Mouse (Mus musculus) limb, embryonic 11.5 days (tissue): ENCODE results near the gene Hipk4. TPM values are rescaled to one million over a fixed set of nuclear protein-coding genes. Genes with fewer than 3 reads are reported as not detected.

Experiments
- ATAC-seq: fragments of 200-750 bp; cut with Nextera tagmentation; 2 replicates; pipeline ENCODE4 v1.8.0; 2017; ENCODE audit warnings: low read depth; ENCODE audit not compliant: insufficient number of reproducible peaks, low FRiP score, low TSS enrichment
- DNase-seq: peaks from one replicate; pipeline ENCODE4 v3.0.0-alpha.2; 2015; ENCODE audit warnings: low spot score
- H3K27ac ChIP-seq: fragments of 300-500 bp; sonication (generic); replicated peaks from 2 replicates; pipeline ENCODE4 v1.5.1; 2014; ENCODE audit warnings: low read depth, mild to moderate bottlenecking, low read length
- H3K27me3 ChIP-seq: fragments of 300-500 bp; sonication (generic); 2 replicates; pipeline ENCODE4 v1.6.1; 2014; ENCODE audit warnings: mild to moderate bottlenecking, low read length, mixed read lengths; ENCODE audit not compliant: control insufficient read depth, insufficient read depth
- H3K36me3 ChIP-seq: fragments of 300-500 bp; sonication (generic); 2 replicates; pipeline ENCODE4 v1.6.1; 2014; ENCODE audit warnings: mild to moderate bottlenecking, low read length, moderate library complexity, mixed read lengths; ENCODE audit not compliant: control insufficient read depth, insufficient read depth
- H3K4me1 ChIP-seq: fragments of 300-500 bp; sonication (generic); 2 replicates; pipeline ENCODE4 v1.6.1; 2014; ENCODE audit warnings: low read length, mixed read lengths; ENCODE audit not compliant: control insufficient read depth, insufficient read depth
- H3K4me2 ChIP-seq: fragments of 300-500 bp; sonication (generic); 2 replicates; pipeline ENCODE4 v1.6.1; 2014; ENCODE audit warnings: low read depth, mild to moderate bottlenecking, moderate library complexity; ENCODE audit not compliant: severe bottlenecking
- H3K4me3 ChIP-seq: fragments of 300-500 bp; sonication (generic); 2 replicates; pipeline ENCODE4 v1.5.1; 2014; ENCODE audit warnings: low read depth, low read length
- H3K9ac ChIP-seq: fragments of 300-500 bp; sonication (generic); 2 replicates; pipeline ENCODE4 v1.6.1; 2014; ENCODE audit warnings: mild to moderate bottlenecking, low read length
- H3K9me3 ChIP-seq: fragments of 300-500 bp; sonication (generic); 2 replicates; pipeline ENCODE4 v1.6.1; 2016; ENCODE audit warnings: low read length; ENCODE audit not compliant: control insufficient read depth
- WGBS: fragments of 180-500 bp; shearing (Covaris S2); extraction: QIAGEN DNeasy Blood & Tissue Kit; methylation state at CpG from one replicate; pipeline ENCODE4 v1.1.7; 2014; 5-methylcytosine and 5-hydroxymethylcytosine counted together
- polyA plus RNA-seq: library from polyadenylated mRNA; unstranded; fragments of >200 nt; fragmentation: Nextera tagmentation; extraction: Ambion mirVana; gene quantifications from 2 replicates; pipeline ENCODE4 v1.2.1, GENCODE M21; 2014

Gene Hipk4
- polyA plus RNA-seq, 1 experiment from 2014 or later: 0.45 TPM

- Histone ChIP-seq H3K9ac (no peak overlapping the region), H3K4me3 (no peak overlapping the region), H3K27me3 (no peaks in the 10 kb centered on the region), H3K36me3 (no peaks in the 10 kb centered on the region), H3K27ac (no peak overlapping the region), H3K4me1 (no peaks in the 10 kb centered on the region), H3K9me3 (no peaks in the 10 kb centered on the region), H3K4me2 (no peak overlapping the region)
- DNase-seq (no peak), ATAC-seq (no peak)
- WGBS: 92% methylated on average over 13 of the region's 13 CpGs
Observed at GRCm38 (mm10) chr7:27523805-27524204, 738 bp downstream of the Hipk4 start.

GRCm38 (mm10) chr7:27526039-27526827 lies 3.2 kb downstream of the Hipk4 start:
- H3K4me1 ChIP-seq: no peaks in the 10 kb centered on the region
- 29% methylated on average over 10 of the region's 10 CpGs for WGBS
- H3K4me3 ChIP-seq: no peak overlapping the region
- DNase-seq (peak; percentile 87), ATAC-seq (no peak)
- no peaks in the 10 kb centered on the region for H3K27me3 ChIP-seq
- no peaks in the 10 kb centered on the region for H3K36me3 ChIP-seq
- H3K4me2 ChIP-seq: no peak overlapping the region
- H3K27ac ChIP-seq: no peak overlapping the region
- H3K9me3 ChIP-seq: no peaks in the 10 kb centered on the region
- no peak overlapping the region for H3K9ac ChIP-seq

GRCm38 (mm10) chr7:27529070-27529469 lies 6.0 kb downstream of the Hipk4 start:
- Histone ChIP-seq H3K27me3 (no peaks in the 10 kb centered on the region), H3K9ac (no peak overlapping the region; the same call in 1 of the 2 replicates), H3K9me3 (no peaks in the 10 kb centered on the region), H3K4me1 (no peaks in the 10 kb centered on the region), H3K4me3 (no peak overlapping the region), H3K4me2 (no peak overlapping the region), H3K36me3 (no peaks in the 10 kb centered on the region), H3K27ac (no peak overlapping the region)
- DNase-seq (no peak), ATAC-seq (no peak)
- WGBS: 81% methylated on average over 21 of the region's 21 CpGs

- no peak overlapping the region for H3K27ac ChIP-seq
- no peak overlapping the region for H3K4me3 ChIP-seq
- no peaks in the 10 kb centered on the region for H3K27me3 ChIP-seq
- 0 out of 2 replicates have a peak, but pooled peaks cover under 1% of the 10 kb centered on the region for H3K36me3 ChIP-seq
- no peaks in the 10 kb centered on the region for H3K9me3 ChIP-seq
- H3K4me1 ChIP-seq: no peaks in the 10 kb centered on the region
- DNase-seq (no peak), ATAC-seq (no peak)
- 72% methylated on average over 3 of the region's 3 CpGs for WGBS
- no peak overlapping the region for H3K4me2 ChIP-seq
- no peak overlapping the region for H3K9ac ChIP-seq
Observed at GRCm38 (mm10) chr7:27530937-27531336, 7.9 kb downstream of the Hipk4 start.

- Histone ChIP-seq H3K9me3 (no peaks in the 10 kb centered on the region), H3K27me3 (no peaks in the 10 kb centered on the region), H3K36me3 (0 out of 2 replicates have a peak, but pooled peaks cover 3% of the 10 kb centered on the region), H3K4me2 (no peak overlapping the region), H3K27ac (no peak overlapping the region), H3K4me1 (no peaks in the 10 kb centered on the region), H3K9ac (no peak overlapping the region), H3K4me3 (no peak overlapping the region)
- DNase-seq (no peak), ATAC-seq (no peak)
- WGBS: 89% methylated on average over 10 of the region's 10 CpGs
Observed at GRCm38 (mm10) chr7:27531707-27532106, 8.6 kb downstream of the Hipk4 start.

DNA sequence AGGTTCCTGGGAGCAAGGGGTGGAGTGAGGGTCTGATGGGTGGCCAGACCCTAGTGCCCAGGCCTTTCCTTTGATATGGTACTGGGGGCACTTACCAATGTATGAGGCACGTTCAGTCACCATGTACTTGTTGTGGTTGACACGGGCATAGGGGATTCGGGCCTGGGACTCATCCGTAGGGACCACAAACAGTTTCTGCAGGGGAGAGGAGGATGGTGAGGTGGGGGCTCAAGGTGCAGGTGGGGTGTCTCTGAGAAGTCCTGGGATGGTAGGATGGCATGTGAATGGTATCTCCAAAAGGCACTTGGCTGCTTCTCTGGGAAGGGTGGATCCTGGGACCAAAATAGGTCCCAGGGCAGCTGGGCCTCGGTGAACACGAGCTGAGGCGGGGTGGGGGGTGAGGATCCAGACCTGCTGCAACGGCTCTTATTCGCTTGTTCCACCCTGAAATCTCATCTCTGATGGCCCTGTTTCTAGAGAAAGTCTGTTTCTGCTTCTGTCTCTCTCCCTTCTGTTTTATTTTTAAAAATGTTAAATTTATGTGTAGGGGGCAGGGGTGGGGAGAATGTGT lies 9.5 kb downstream of the Hipk4 start:
- no peak overlapping the region for H3K4me2 ChIP-seq
- no peaks in the 10 kb centered on the region for H3K4me1 ChIP-seq
- H3K27me3 ChIP-seq: no peaks in the 10 kb centered on the region
- 89% methylated on average over 9 of the region's 9 CpGs for WGBS
- no peak overlapping the region for H3K4me3 ChIP-seq
- ATAC-seq (no peak), DNase-seq (no peak)
- H3K9me3 ChIP-seq: no peaks in the 10 kb centered on the region
- H3K27ac ChIP-seq: no peak overlapping the region
- H3K36me3 ChIP-seq: 0 out of 2 replicates have a peak, but pooled peaks cover 3% of the 10 kb centered on the region
- H3K9ac ChIP-seq: no peak overlapping the region

DNA sequence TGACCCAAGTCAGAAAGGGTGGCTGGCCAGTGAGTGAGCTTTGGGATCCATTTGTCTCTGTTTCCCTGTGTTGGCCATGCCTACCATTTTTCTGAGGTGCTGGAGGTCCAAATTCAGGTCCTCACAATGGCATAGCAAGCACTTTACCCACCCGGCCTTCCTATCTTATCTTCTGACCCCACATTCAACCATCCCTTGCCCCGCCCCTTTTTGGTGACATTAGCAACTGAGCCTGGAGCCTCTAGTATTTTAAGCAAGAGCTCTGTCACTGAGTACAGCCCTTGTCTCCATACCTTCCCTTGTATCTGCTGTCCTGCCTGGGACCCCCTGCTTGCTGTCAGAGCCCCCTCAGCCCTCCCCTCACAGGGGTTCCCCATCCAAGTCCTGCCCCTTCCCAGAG lies 12.3 kb downstream of the Hipk4 start:
- Histone ChIP-seq H3K4me1 (no peaks in the 10 kb centered on the region), H3K27ac (no peak overlapping the region), H3K9me3 (no peaks in the 10 kb centered on the region), H3K4me3 (no peak overlapping the region), H3K36me3 (peaks cover 3% of the 10 kb centered on the region; the same call in 1 of the 2 replicates), H3K4me2 (no peak overlapping the region), H3K27me3 (no peaks in the 10 kb centered on the region), H3K9ac (no peak overlapping the region)
- DNase-seq: no peak
- WGBS: 72% methylated on average over 2 of the region's 2 CpGs
- ATAC-seq: no peak

GRCm38 (mm10) chr7:27536618-27537017 lies 13.6 kb downstream of the Hipk4 start:
- Histone ChIP-seq H3K4me2 (no peak overlapping the region), H3K27ac (no peak overlapping the region), H3K9ac (no peak overlapping the region), H3K27me3 (no peaks in the 10 kb centered on the region), H3K4me3 (no peak overlapping the region), H3K9me3 (no peaks in the 10 kb centered on the region), H3K36me3 (peaks cover 3% of the 10 kb centered on the region; the same call in 1 of the 2 replicates), H3K4me1 (no peaks in the 10 kb centered on the region)
- DNase-seq: no peak
- no peak for ATAC-seq
- 89% methylated on average over 6 of the region's 6 CpGs for WGBS
